Mouse (Mus musculus) gastrocnemius, adult 8-10 months (tissue): ENCODE data around the gene Olfr569. TPM values are rescaled to one million over a fixed set of nuclear protein-coding genes. Genes with fewer than 3 reads are reported as not detected.

Source experiments
- DNase-seq, 2 experiments: peaks; one replicate each; pipeline ENCODE4 v3.0.0; 2022; ENCODE audit warnings: low spot score in 2 of 2
- total RNA-seq, 4 experiments: library from RNA; stranded (reverse); gene quantifications; 2 replicates each; pipeline ENCODE4 v1.2.4; 2022

Olfr569 gene
- not detected for total RNA-seq

- DNase-seq: no peak
These were observed at the start of gene Olfr569 for GRCm38 (mm10) chr7:102890782-102891181. Gene Olfr569 (minus strand): TSS chr7:102890882.

DNA sequence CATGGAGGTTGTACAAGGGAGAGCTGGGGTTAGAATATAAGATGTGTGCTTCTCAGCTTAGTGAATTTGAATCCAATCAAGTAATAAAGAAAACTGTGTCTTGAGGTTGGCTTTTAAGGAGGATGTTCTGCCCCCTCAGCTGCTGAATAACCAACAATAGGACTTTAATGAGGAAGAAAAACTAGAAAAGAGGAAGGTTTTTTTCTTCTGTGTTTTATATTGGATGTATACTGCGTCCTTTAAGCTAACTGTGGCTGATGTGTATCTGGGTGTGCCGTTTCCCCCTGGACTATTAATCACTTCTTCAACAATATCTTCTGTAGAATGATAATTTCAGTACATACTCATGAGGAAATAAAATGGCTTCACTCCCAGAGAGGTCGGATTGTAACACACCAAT lies 36.4 kb upstream of the Olfr569 start:
- no peak for DNase-seq

DNA sequence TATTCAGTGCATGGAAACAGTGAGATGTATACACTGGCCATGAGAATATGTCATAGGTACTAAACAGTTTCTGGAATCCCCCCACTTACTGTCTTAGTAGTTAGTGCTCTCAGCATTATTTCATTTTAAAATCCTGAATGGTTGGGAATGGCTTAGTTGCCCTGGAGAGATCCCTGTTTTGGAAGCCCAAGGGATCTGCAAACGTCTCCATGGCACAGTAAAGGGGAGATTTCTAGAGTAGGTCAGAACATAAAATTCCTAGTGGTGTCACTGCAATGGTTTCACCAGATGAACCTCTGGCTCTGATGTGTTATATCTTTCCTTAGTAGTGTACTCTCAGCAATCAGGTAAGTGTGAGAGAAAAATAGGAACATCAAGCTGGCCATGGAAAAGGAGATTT lies 33.4 kb upstream of the Olfr569 start, which contains the start of gene Olfr572:
Gene Olfr572 (plus strand): TSS at position 301 of the 400 bp plus-strand sequence.
- DNase-seq: no peak

GRCm38 (mm10) chr7:102919632-102920031 lies 28.9 kb upstream of the Olfr569 start:
- DNase-seq: no peak

- no peak for DNase-seq
These were observed 26.6 kb upstream of the Olfr569 start, which contains the start of gene Olfr571 for GRCm38 (mm10) chr7:102917032-102917875. Gene Olfr571 (minus strand): TSS chr7:102917536.

DNA sequence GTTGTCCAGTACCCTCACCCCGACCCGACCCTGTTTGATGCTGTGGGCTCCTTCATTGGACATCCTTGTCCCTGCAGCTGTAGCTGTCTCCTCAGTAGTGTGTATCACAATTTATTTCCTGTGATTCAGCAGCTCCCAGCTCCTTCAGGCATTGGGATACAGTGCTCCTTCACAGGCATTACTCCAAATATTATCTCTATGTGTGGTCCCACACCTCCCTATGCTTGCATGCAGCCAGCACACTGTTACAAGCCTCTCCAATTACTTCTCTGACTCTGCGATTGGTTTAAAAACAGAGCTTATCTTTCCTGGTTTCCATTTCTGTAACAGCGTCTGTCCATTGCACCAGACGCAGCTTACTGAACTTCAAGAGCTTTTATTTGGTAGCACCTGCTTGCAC lies 25.7 kb upstream of the Olfr569 start:
- DNase-seq: no peak

- DNase-seq: no peak
These were observed 24.6 kb upstream of the Olfr569 start for GRCm38 (mm10) chr7:102915261-102915660.

DNA sequence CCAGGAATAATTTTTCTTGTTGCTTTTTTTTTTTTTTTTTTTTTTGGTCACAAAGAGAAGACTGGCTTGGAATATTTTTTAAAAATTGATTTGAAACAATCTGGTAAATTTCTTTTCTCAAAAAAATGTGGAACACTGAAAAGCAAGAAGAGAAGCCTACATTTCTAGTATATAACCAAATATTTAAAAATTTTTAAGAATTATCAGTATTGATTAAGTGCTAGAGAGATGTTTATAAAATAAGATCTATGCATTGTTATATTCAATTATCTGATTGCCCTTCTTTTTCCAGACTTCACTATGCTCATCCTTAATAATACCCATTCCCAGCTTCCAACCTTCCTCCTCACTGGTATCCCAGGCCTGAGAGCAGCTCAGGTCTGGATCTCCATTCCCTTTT lies 13.9 kb downstream of the Olfr569 start, which contains the start of gene Olfr568:
Gene Olfr568 (plus strand): TSS at position 301 of the 400 bp plus-strand sequence.
- DNase-seq: no peak

DNA sequence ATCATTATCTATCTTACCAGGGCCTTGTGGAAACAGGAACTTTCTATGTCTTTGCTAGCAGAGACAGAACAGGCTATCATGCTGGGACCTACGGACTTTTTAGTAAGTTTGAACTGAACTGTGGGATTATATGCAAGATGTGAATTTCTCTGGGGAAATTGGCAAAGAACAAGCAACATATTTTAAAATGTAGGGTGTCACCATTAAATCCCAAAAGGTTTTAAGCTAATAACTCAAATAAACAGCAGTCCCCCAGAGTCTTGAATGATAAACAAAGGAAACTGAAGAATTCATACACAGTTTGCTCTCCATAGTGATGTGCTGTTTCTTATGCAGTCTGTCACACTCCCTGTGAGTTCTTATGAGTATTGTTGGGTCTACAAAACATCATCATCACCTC lies 32.0 kb downstream of the Olfr569 start, which contains the start of gene Olfr566:
Gene Olfr566 (minus strand): TSS at position 101 of the 400 bp plus-strand sequence.
- DNase-seq: no peak

GRCm38 (mm10) chr7:102855807-102856206 lies 34.9 kb downstream of the Olfr569 start:
- no peak for DNase-seq

Other genes starting within 250 kb of the Olfr569 start
- gene Olfr555, start 232.1 kb downstream of the Olfr569 start, total RNA-seq: not detected
- not detected for gene Olfr556, start 226.0 kb downstream of the Olfr569 start, total RNA-seq
- 1 to 10 TPM; 3.8 to 5.3 (median 4.6) TPM for gene Trim68, start 203.6 kb downstream of the Olfr569 start, total RNA-seq
- gene Olfr557, start 195.0 kb downstream of the Olfr569 start, total RNA-seq: not detected
- 1 to 10 TPM in 2 of 4 experiments, under 1 TPM in 2; 0.75 to 1.1 (median 0.98) TPM for gene Olfr558, start 188.7 kb downstream of the Olfr569 start, total RNA-seq
- gene Olfr33, start 171.8 kb downstream of the Olfr569 start, total RNA-seq: not detected
- gene Olfr559, start 163.4 kb downstream of the Olfr569 start, total RNA-seq: not detected
- not detected for gene Olfr560, start 131.5 kb downstream of the Olfr569 start, total RNA-seq
- under 1 TPM in 3 of 4 experiments, not detected in 1; 0.29 to 0.34 (median 0.32) TPM for gene Olfr78, start 131.4 kb downstream of the Olfr569 start, total RNA-seq
- not detected for gene Olfr561, start 119.7 kb downstream of the Olfr569 start, total RNA-seq
- not detected for gene Olfr564, start 87.4 kb downstream of the Olfr569 start, total RNA-seq
- not detected for gene Olfr566, start 32.1 kb downstream of the Olfr569 start, total RNA-seq
- not detected for gene Olfr568, start 13.8 kb downstream of the Olfr569 start, total RNA-seq
- not detected for gene Olfr570, start 3.7 kb upstream of the Olfr569 start, total RNA-seq
- not detected for gene Olfr571, start 26.7 kb upstream of the Olfr569 start, total RNA-seq
- gene Olfr572, start 33.5 kb upstream of the Olfr569 start, total RNA-seq: not detected
- not detected for gene Olfr573-ps1, start 51.7 kb upstream of the Olfr569 start, total RNA-seq
- not detected for gene Olfr574, start 57.6 kb upstream of the Olfr569 start, total RNA-seq
- not detected for gene Olfr575, start 67.9 kb upstream of the Olfr569 start, total RNA-seq
- not detected for gene Olfr576, start 71.8 kb upstream of the Olfr569 start, total RNA-seq
- not detected for gene Olfr577, start 85.1 kb upstream of the Olfr569 start, total RNA-seq
- not detected for gene Olfr578, start 98.4 kb upstream of the Olfr569 start, total RNA-seq
- not detected for gene Olfr582, start 147.1 kb upstream of the Olfr569 start, total RNA-seq
- gene Olfr583, start 160.4 kb upstream of the Olfr569 start, total RNA-seq: not detected
- not detected for gene Olfr584, start 191.0 kb upstream of the Olfr569 start, total RNA-seq
- gene Olfr585, start 206.8 kb upstream of the Olfr569 start, total RNA-seq: not detected
- gene Olfr586, start 234.8 kb upstream of the Olfr569 start, total RNA-seq: not detected
- not detected for gene Olfr588-ps1, start 250.0 kb upstream of the Olfr569 start, total RNA-seq